Mouse (Mus musculus) heart, embryonic 13.5 days (tissue): ENCODE data around the gene Calr. TPM values are rescaled to one million over a fixed set of nuclear protein-coding genes. Genes with fewer than 3 reads are reported as not detected.
A peak's percentile ranks its signal among the peaks of the same experiment; 100 is the strongest.

Experiments used
- ATAC-seq: fragments of 200-750 bp; cut with Nextera tagmentation; 2 replicates; pipeline ENCODE4 v1.8.0; 2017; ENCODE audit warnings: moderate TSS enrichment; ENCODE audit not compliant: insufficient number of reproducible peaks, low FRiP score, low TSS enrichment; ENCODE audit errors: extremely low read depth
- H3K27ac ChIP-seq: fragments of 300-500 bp; sonication (generic); replicated peaks from 2 replicates; pipeline ENCODE4 v1.5.1; 2015; ENCODE audit warnings: moderate library complexity, mild to moderate bottlenecking, inconsistent platforms
- H3K27me3 ChIP-seq: fragments of 300-500 bp; sonication (generic); replicated peaks from 2 replicates; pipeline ENCODE4 v1.6.1; 2015; ENCODE audit warnings: mild to moderate bottlenecking, inconsistent platforms
- H3K36me3 ChIP-seq: fragments of 300-500 bp; sonication (generic); 2 replicates; pipeline ENCODE4 v1.6.1; 2015; ENCODE audit warnings: mild to moderate bottlenecking, inconsistent platforms
- H3K4me1 ChIP-seq: fragments of 300-500 bp; sonication (generic); 2 replicates; pipeline ENCODE4 v1.6.1; 2015; ENCODE audit warnings: inconsistent platforms
- H3K4me2 ChIP-seq: fragments of 300-500 bp; sonication (generic); 2 replicates; pipeline ENCODE4 v1.6.1; 2015; ENCODE audit warnings: inconsistent platforms, mild to moderate bottlenecking, moderate library complexity
- H3K4me3 ChIP-seq: fragments of 300-500 bp; sonication (generic); 2 replicates; pipeline ENCODE4 v1.5.1; 2015; ENCODE audit warnings: moderate library complexity, mild to moderate bottlenecking, inconsistent platforms
- H3K9ac ChIP-seq: fragments of 300-500 bp; sonication (generic); 2 replicates; pipeline ENCODE4 v1.6.1; 2015; ENCODE audit warnings: inconsistent platforms, mild to moderate bottlenecking, moderate library complexity
- H3K9me3 ChIP-seq: fragments of 300-500 bp; sonication (generic); 2 replicates; pipeline ENCODE4 v1.6.1; 2016; ENCODE audit warnings: inconsistent platforms
- WGBS: fragments of 180-500 bp; shearing (Covaris S2); methylation state at CpG from one replicate; pipeline ENCODE4 v1.1.7; 2015; ENCODE audit warnings: mixed read lengths; 5-methylcytosine and 5-hydroxymethylcytosine counted together
- microRNA-seq: library from miRNA; unstranded; fragments of <30 nt; microRNA quantifications from one replicate; pipeline ENCODE4, GENCODE M21; 2016
- polyA plus RNA-seq: library from polyadenylated mRNA; unstranded; fragments of >200 nt; fragmentation: Nextera tagmentation; extraction: Ambion mirVana; gene quantifications from 2 replicates; pipeline ENCODE4 v1.2.1, GENCODE M21; 2015

Calr gene
- polyA plus RNA-seq, 1 experiment from 2014 or later: 711 TPM

GRCm38 (mm10) chr8:84797256-84797797 lies 49.4 kb downstream of the Calr start:
- Histone ChIP-seq H3K4me3 (no peak overlapping the region), H3K4me2 (0 out of 2 replicates have a peak overlapping the region, but pooled peaks have one; percentile 87), H3K4me1 (peaks cover 56% of the 10 kb centered on the region), H3K36me3 (peaks cover 8% of the 10 kb centered on the region), H3K9me3 (no peaks in the 10 kb centered on the region), H3K27ac (no peak overlapping the region), H3K9ac (no peak overlapping the region), H3K27me3 (peaks cover 86% of the 10 kb centered on the region)
- ATAC-seq: no peak
- WGBS: 79% methylated on average over 15 of the region's 15 CpGs

- no peak for ATAC-seq
- no peaks in the 10 kb centered on the region for H3K9me3 ChIP-seq
- no peak overlapping the region for H3K4me3 ChIP-seq
- H3K36me3 ChIP-seq: peaks cover 8% of the 10 kb centered on the region
- H3K27me3 ChIP-seq: peaks cover 94% of the 10 kb centered on the region
- peak overlapping the region; percentile 78 for H3K27ac ChIP-seq
- H3K4me1 ChIP-seq: peaks cover 65% of the 10 kb centered on the region
- 59% methylated on average over 7 of the region's 7 CpGs for WGBS
- peak overlapping the region; percentile 22 for H3K4me2 ChIP-seq
- H3K9ac ChIP-seq: peak overlapping the region; percentile 54
Observed at GRCm38 (mm10) chr8:84794486-84794885, 52.2 kb downstream of the Calr start.

- H3K27ac ChIP-seq: peak overlapping the region; percentile 78
- H3K9me3 ChIP-seq: no peaks in the 10 kb centered on the region
- peak overlapping the region; percentile 54 for H3K9ac ChIP-seq
- H3K4me2 ChIP-seq: peak overlapping the region; percentile 47
- H3K4me1 ChIP-seq: peaks cover 68% of the 10 kb centered on the region
- WGBS: 48% methylated on average over 13 of the region's 13 CpGs
- peaks cover 8% of the 10 kb centered on the region for H3K36me3 ChIP-seq
- no peak for ATAC-seq
- H3K27me3 ChIP-seq: peaks cover 98% of the 10 kb centered on the region
- H3K4me3 ChIP-seq: peak overlapping the region; percentile 9; the same call in 1 of the 2 replicates
Observed at GRCm38 (mm10) chr8:84793791-84794485, 52.8 kb downstream of the Calr start.

GRCm38 (mm10) chr8:84793134-84793533 lies 53.6 kb downstream of the Calr start:
- Histone ChIP-seq H3K36me3 (peaks cover 8% of the 10 kb centered on the region), H3K4me3 (no peak overlapping the region), H3K27me3 (peaks cover 98% of the 10 kb centered on the region), H3K9ac (no peak overlapping the region), H3K9me3 (no peaks in the 10 kb centered on the region), H3K4me1 (peaks cover 68% of the 10 kb centered on the region), H3K4me2 (no peak overlapping the region), H3K27ac (no peak overlapping the region)
- no peak for ATAC-seq
- WGBS: 79% methylated on average over 9 of the region's 9 CpGs

GRCm38 (mm10) chr8:84792429-84792947 lies 54.2 kb downstream of the Calr start:
- Histone ChIP-seq H3K4me3 (no peak overlapping the region), H3K9me3 (no peaks in the 10 kb centered on the region), H3K27me3 (peaks cover 98% of the 10 kb centered on the region), H3K36me3 (peaks cover 8% of the 10 kb centered on the region), H3K4me1 (peaks cover 66% of the 10 kb centered on the region), H3K4me2 (no peak overlapping the region), H3K9ac (no peak overlapping the region; the same call in 1 of the 2 replicates), H3K27ac (no peak overlapping the region)
- 67% methylated on average over 12 of the region's 12 CpGs for WGBS
- no peak for ATAC-seq

Small RNA genes lying within 50 kb of the gene (microRNA-seq; reads per million reads assigned to microRNA genes)
- gene Mir7069: 3.7 reads per million, percentile 15 among the genes with 10 or more reads in this experiment

Other genes with a start within 250 kb of the Calr start
- gene Ier2, start 184.1 kb downstream of the Calr start, polyA plus RNA-seq: 43.0 and 44.8 TPM in 2 replicates
- 47.6 and 51.6 TPM in 2 replicates for gene Trmt1, start 160.6 kb downstream of the Calr start, polyA plus RNA-seq
- gene Nacc1, start 159.1 kb downstream of the Calr start, polyA plus RNA-seq: 15.1 and 15.7 TPM in 2 replicates
- gene Lyl1, start 145.5 kb downstream of the Calr start, polyA plus RNA-seq: 15.4 and 17.1 TPM in 2 replicates
- gene G430095P16Rik, start 123.9 kb downstream of the Calr start, polyA plus RNA-seq: 7.8 and 8.9 TPM in 2 replicates
- 10.0 and 11.7 TPM in 2 replicates for gene Nfix, start 46.6 kb downstream of the Calr start, polyA plus RNA-seq
- 6.3 and 6.6 TPM in 2 replicates for gene Dand5, start 24.1 kb downstream of the Calr start, polyA plus RNA-seq
- 50.2 and 52.3 TPM in 2 replicates for gene Gadd45gip1, start 15.4 kb downstream of the Calr start, polyA plus RNA-seq
- gene Rad23a, start 6.3 kb downstream of the Calr start, polyA plus RNA-seq: 108 and 123 TPM in 2 replicates
- gene Farsa, start 10.1 kb upstream of the Calr start, polyA plus RNA-seq: 58.3 and 63.1 TPM in 2 replicates
- 37.2 and 38.5 TPM in 2 replicates for gene Syce2, start 25.2 kb upstream of the Calr start, polyA plus RNA-seq
- gene Gcdh, start 47.0 kb upstream of the Calr start, polyA plus RNA-seq: 31.0 and 37.5 TPM in 2 replicates
- gene Klf1, start 55.0 kb upstream of the Calr start, polyA plus RNA-seq: 4.9 and 15.6 TPM in 2 replicates
- gene Dnase2a, start 61.6 kb upstream of the Calr start, polyA plus RNA-seq: 5.3 and 5.9 TPM in 2 replicates
- gene Mast1, start 90.4 kb upstream of the Calr start, polyA plus RNA-seq: 0.11 and 0.19 TPM in 2 replicates
- gene Rtbdn, start 100.1 kb upstream of the Calr start, polyA plus RNA-seq: 0.17 and 0.32 TPM in 2 replicates
- gene Gm49661, start 122.5 kb upstream of the Calr start, polyA plus RNA-seq: not detected in 2 replicates
- 733 and 747 TPM in 2 replicates for gene Prdx2, start 122.7 kb upstream of the Calr start, polyA plus RNA-seq
- 82.8 and 83.4 TPM in 2 replicates for gene Rnaseh2a, start 122.8 kb upstream of the Calr start, polyA plus RNA-seq
- 12.8 and 12.9 TPM in 2 replicates for gene Junb, start 131.8 kb upstream of the Calr start, polyA plus RNA-seq
- gene Hook2, start 143.7 kb upstream of the Calr start, polyA plus RNA-seq: 7.2 and 7.3 TPM in 2 replicates
- not detected in 2 replicates for gene Best2, start 167.6 kb upstream of the Calr start, polyA plus RNA-seq
- gene Asna1, start 178.3 kb upstream of the Calr start, polyA plus RNA-seq: 113 and 127 TPM in 2 replicates
- 73.4 and 75.1 TPM in 2 replicates for gene Trir, start 179.9 kb upstream of the Calr start, polyA plus RNA-seq
- 23.2 and 25.3 TPM in 2 replicates for gene Tnpo2, start 190.0 kb upstream of the Calr start, polyA plus RNA-seq
- gene Fbxw9, start 213.1 kb upstream of the Calr start, polyA plus RNA-seq: 18.5 and 19.8 TPM in 2 replicates
- gene Gm5741, start 221.0 kb upstream of the Calr start, polyA plus RNA-seq: 0.57 TPM in 1 of 2 replicates, not detected in the other
- 51.9 and 60.4 TPM in 2 replicates for gene Dhps, start 224.8 kb upstream of the Calr start, polyA plus RNA-seq
- gene Wdr83os, start 233.8 kb upstream of the Calr start, polyA plus RNA-seq: 118 and 120 TPM in 2 replicates
- gene Wdr83, start 234.4 kb upstream of the Calr start, polyA plus RNA-seq: 37.7 and 38.7 TPM in 2 replicates
- 30.5 and 31.1 TPM in 2 replicates for gene Man2b1, start 236.3 kb upstream of the Calr start, polyA plus RNA-seq